Mouse (Mus musculus): ENCODE data around the gene Vps13d.

The Vps13d gene

DNA sequence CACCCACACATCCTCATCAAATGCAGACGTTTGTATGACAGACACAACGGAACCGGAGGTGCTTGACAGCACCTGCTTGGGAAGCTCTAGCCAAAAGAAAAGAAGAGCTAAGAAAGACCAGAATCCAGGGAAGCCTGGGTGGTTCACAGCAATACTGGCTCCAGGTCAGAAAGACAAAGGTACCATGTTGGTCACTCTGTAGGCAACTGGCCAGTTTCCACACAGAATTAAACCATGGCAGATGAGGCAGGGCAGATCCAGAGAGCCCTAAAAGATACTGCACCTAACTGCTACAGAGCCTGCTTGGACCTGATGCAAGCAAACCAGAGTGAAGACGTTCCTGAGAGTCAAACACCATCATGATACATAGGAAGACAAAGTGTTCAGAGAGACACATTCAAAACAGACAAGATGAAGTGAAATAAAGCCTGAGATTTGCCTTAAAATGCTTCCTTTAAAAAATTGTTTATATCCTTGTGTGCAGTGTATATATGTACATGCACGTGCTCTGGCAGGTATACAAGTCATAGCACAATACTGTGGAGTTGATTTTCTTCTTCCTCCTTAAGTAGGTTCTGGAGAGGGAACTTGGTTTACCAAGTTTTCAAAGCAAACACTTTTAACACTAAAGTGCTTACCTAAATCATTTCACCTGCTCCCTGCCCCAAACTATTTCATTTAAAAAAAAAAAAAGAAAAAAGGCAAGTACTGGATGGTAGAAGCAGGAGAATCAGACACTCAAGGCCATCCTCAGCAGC is 44.3 kb downstream of the Vps13d start:
- DNase-seq (ENCODE audit: low read depth, low spot score): no peak

DNA sequence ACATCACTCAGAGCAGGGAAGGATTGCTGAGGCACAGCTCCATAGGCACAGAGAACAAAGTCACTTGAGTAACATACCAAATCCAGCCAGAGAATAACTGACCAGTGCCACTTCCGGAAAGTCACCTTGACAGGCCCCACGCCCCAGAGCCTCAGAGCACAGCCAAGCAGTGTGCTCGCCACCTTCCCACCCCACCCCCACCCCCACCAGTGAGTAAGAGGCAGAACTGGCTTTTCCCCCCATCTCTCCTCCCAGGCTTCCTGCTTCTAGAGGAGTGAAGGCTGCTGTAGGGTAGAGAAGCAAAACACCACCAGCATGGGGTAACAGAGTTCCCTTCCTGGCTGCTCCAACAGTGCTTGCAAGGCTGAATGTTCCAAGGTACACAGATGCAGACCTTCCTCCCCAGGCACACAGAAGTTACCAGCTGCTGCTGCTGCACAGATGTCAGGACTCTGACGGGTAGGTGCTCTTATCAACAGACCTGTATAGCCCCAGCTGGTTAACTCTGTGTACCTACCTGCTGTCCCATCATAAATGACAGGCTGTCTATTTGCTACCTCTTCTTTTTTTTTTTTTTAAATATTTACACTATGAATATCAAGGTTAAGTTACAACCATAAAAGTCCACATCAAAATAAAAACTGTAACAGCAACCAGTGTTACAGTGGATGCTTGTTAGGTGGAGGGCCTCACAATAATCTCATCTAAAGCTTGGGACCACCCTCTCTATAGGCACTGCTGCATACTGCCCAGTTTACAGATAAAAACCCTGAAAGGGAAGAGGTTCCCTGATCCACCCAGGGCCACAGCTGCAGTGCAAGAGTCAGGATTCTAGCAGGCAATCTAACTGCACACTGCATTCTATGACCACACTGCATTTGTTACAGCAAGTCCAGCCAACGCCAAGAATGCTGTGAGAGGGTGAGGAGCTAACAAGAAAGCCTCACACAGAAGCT is 47.5 kb downstream of the Vps13d start:
- no peak for DNase-seq (ENCODE audit: low read depth, low spot score)

DNA sequence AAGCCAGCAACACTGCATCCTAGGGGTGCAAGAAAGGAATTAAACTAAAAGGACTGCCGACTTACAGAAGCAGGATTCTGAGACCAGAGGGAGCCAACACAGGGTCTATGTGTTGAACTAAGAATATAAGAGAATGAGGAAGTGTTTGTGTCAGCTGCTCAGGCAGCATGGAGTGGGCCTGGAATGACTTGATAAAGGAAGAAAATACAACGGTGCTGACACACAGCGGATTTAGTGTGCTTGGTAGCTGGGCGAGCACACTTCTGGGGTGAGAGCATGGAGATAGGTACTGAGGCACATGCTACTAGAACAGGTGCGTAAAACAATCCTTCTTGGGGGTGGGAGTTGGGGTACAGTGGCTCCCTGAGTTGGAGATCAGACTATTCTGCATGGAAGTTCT is 51.3 kb downstream of the Vps13d start:
- DNase-seq (ENCODE audit: low read depth, low spot score): no peak

DNA sequence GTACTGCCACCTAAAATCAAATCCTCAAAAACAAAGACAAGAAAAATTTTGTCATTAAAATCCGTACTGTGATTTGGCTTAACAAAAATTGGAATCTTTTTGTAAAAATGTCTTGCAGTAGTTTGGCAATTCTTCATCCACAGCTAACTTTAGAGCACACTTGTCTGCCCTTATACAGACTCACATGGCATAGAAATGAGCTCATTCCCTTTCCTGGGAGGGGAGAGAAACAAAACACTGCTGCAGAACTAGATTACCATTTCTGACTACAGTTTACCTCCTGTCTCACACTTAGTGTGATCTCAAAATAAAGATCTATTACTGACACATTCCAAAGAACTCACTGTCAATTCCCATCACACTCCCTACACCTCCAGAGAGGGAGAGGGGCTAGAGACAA is 58.1 kb downstream of the Vps13d start:
- no peak for DNase-seq (ENCODE audit: low read depth, low spot score)

DNA sequence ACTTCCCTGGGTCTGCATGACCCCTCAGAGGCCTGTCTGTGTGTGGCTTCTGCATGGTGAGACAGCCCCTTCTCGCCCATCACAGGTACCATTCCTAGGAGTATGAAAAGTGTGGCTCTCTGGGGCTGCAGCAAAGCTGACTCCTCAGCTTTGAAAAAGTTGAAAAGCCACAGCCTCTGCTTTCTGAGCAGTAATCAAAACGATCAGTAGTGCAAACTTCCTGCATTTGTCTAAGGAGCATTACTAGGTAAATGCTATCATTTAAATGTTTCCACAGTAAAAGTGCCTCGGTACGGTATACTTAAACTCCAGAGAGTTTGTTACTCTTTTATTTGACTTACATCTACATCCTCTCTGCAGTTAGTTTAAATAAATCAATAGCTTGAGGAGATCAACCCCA is 59.3 kb downstream of the Vps13d start:
- DNase-seq (ENCODE audit: low read depth, low spot score): no peak

DNA sequence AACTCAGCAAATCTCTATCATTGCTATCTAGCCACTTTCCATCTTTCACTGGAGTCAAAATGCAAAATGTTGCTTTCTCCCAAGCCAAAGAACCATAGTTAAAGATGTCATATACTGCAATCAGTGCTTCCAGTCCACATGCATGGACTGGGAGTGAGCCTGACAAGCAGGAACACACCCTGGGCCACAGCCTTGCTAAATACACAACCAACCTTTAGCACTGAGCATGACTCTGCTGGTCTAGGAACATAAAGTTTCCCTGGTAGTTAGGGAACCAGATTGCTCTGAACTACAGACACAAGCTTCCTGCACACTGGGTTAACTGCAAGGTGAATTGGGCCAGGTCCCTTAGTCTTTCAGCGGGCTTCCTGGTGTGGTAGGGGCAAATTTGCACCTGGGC is 64.0 kb downstream of the Vps13d start:
- no peak for DNase-seq (ENCODE audit: low read depth, low spot score)

DNA sequence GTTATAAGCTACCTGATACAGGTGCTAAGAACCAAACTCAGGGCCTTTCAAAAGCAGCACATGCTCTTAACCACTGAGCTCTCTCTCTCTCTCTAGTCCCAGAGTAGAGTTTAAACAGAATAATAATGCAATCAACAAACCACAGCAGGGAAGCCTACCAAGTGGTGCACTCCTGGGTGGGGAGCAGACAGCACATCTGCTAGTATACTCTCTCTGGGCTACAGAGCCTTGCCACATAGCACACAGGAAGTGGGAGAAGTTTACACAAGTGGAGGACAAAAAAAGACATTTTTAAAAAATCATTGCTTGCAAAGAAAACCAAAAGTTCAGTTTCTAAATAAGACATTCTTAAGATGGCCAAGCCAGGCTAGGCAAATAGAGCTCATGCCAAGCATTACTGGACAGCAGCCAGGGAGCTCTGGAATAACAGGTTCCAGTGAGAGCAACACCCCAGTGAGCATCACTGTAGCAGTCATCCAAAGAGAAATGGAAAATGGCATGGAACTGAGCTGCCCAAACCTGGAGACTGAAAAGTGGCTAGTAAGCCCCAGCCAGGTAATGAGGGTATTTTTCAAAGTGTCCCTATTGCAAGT is 64.8 kb downstream of the Vps13d start:
- DNase-seq (ENCODE audit: low read depth, low spot score): no peak

DNA sequence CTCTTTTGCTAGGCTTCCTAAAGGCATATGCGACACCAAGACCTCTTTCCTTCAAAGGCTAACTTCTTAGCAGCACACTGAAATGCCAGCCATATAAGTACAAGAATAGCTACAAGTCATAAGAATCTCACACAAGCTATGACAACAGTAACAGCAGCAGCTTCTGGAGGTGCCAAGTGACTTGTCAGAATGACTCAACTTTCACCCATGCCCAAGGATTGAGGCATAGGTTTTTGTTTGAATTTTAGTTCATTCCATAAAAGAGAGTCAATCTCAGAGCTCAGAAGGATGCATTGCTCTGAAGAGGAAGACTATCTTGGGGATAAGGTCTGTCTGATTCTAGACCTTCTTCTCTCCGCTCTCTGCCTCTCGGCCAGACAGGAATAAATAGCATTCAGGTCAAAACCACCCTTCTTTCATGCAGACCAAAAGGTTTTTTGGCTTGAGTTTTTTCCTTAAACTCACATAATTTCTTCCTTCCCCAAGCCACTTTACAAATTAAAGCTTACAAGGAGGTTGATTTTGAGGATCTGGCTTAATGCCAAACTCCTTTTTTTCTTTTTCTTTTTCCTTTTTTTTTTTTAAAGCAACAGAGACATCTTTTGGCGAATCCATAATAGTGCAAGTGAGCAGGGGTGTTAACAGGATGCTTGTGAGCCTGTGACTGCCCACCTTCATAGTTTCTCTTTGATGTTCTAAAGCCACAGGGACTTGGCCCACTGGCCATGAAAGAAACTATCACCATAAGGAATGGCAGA is 69.2 kb downstream of the Vps13d start:
- DNase-seq (ENCODE audit: low read depth, low spot score): no peak

DNA sequence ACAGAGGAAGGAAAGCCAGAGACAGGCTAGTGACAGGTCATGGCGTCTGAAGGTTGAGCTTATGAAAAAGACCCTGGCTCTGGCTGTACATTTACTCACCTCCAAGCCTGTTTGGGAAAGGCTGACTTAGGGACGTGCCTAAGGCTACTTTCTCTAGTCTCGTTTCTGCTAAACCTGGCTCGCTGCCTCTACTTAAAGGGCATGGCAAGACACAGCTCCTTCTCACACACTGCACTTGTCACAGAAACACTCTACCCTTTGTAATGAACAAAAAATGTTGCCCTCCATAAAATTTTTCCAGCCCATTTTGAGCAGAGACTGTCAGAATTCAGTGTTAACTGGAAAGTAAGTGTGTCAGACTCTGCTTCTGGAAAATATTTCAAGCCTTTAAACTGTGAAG is 70.4 kb downstream of the Vps13d start:
- DNase-seq (ENCODE audit: low read depth, low spot score): no peak

DNA sequence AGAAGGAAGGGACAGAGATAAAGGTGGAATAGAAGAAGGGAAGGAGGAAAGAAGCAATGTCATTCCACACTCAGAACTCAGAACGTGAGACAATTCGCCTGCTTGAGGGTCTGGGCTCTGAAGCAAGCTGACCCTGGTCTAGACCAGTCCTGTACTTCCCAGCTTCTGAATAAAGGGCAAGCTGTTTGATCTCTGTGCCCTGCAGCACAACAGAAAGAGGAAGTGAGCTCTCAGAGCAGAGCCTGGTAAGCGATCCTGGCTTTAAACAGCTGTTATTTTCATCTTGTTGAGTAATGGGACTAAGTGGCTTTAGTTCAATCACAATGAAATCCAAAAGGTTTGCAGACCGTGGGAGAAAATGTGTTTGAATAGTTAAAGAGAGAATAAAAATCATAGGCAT is 83.2 kb downstream of the Vps13d start:
- no peak for DNase-seq (ENCODE audit: low read depth, low spot score)

DNA sequence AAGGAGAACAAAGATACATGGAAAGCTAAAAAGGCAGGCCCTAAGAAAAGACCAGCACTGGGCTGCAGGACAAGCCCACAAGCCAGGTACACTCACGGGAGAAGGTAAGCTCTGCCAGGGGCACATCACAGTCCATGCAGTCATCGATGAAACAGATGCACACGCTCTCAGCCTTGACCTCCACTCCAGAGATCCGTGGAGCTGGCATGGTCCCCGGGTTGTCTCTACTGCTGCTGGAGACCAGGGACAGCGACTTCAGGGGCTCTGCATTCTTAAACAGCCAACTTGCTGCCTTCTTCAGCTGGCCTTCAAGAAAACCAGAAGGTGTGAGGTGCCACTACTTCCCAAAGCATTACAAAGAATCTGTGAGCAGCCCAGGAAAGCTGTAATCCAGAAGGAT is 84.1 kb downstream of the Vps13d start:
- DNase-seq (ENCODE audit: low read depth, low spot score): no peak

DNA sequence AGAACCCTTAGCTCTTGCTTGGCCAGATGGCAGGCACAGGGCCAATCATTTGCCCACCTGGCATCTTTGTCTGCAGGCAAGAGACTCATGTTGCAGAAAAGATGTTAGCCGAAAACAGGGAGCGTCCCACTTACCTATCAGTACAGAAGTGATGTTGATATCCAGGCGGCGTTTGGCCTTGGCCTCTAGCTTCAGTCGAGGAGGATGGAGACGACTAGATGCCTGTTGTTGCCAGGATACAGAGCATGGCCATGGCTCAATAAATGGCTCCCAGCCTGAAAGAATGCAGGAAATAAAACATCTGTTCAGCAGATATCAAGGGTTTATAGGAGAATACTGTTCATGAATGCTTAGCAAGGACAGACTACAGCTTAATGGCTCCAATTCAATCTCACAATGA is 88.0 kb downstream of the Vps13d start:
- no peak for DNase-seq (ENCODE audit: low read depth, low spot score)

DNA sequence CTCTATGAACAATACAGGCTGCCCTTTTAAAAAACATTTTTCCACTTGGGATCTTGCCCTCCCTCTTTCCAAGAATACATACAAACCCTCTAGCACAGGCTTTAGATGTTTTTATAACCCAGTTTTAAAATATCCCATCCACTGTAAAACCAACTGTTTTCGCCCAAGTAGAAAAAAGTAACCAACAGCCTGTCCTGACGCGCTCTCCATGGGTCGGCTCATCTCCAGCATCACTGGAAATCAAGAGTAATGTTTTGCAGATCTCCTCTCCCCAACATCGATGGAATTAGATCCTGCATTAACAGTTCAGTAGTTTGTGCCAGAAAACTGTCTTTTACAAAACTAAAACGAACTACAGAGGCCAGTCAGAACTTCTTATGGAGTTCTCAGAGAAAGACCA is 89.5 kb downstream of the Vps13d start:
- DNase-seq (ENCODE audit: low read depth, low spot score): no peak

DNA sequence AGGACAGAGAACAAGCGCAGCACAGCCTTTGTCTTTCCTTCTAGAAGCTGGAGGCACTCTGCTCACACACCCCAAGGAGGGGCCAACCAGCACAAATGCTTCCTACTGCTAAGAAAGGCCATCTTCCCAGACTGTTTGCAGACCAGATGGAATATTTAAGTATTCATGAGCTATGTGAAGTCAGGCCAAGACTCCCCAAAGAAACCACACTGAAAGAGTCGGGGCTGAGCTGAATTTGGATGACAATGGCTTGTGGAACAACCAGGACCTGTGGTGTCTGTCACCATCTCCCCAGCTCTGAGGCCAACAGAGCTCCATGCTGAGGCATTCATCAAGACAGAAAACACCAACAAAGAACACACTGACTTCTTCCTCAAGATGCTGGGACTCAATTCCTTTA is 89.9 kb downstream of the Vps13d start:
- no peak for DNase-seq (ENCODE audit: low read depth, low spot score)

DNA sequence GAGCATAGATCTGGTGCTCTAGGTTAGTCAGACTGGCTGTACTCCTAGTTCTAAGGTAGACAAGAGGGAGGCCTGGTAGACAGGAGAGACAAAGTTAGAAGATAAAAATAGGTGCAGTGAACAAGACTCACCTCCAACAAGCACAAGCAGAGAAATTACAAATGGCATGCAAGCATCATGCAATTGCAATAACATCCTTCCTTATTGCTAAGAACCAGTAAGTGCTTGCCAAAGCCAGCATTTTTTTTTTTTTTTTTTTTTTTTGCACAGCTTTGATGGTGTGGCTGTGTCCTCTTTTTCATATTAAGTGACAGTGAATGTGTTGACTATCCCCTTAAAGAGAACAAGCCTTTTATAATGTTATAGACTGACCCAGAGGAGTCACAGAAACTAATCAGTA is 91.2 kb downstream of the Vps13d start:
- DNase-seq (ENCODE audit: low read depth, low spot score): no peak

DNA sequence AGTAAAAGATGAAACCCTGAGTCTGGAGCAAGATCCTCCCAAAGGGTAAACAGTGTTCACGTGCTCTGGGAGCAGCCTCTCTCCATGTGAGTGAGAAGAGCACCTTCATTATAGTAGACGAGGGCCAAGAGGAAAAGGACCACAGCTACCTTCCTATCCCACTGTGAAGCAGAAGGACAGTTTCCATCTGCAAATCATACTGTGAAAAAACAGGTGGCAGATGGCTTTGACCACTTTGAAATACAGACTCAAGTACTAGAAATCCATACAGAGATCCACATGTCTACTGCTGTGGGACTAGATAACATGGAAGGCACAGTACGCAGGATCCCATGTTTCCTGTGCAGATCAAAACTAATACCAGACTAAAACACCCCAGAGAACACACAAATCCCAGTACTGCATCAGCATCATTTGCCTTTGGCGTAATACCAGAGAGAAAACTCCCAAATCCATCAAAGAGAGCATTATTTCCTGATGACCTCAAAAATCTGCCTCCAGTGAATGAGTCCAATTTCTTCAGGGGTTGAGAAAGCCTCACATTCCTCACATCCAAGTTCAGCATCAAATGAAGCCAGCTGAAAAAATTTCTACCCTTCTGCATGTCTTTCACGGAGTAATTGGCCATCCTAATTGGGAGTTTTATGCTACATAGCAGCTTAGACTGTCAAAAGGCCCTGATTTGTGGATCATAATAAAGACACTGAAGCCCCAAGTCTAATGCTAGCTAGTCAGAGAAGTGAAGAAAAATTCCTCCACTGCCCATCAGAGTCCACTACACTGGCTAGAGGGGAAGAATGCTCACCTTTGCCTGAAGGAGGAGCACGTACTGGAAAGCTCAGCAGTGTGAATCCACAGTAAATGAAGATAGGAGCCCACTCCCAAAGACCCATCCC is 92.7 kb downstream of the Vps13d start:
- no peak for DNase-seq (ENCODE audit: low read depth, low spot score)

DNA sequence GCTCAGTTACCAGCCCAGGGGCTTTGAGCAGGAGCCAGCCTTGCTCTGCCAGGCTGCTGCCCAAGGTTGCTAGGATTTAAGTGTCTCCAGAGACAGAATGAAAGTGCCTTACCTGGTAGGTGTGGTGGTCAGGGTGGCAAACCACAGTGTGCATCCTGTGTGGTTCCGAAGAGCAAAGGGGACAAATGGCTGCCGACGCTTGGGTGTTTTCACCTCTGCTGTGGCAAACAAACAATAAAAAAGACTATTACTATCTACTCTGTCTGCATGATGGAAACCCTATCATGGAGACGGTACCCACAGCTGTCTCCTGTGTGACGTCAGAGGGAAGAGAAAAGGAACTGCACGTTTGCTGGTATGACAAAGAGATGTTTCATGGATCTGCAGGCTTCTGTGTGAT is 95.0 kb downstream of the Vps13d start:
- DNase-seq (ENCODE audit: low read depth, low spot score): peak; percentile 14

DNA sequence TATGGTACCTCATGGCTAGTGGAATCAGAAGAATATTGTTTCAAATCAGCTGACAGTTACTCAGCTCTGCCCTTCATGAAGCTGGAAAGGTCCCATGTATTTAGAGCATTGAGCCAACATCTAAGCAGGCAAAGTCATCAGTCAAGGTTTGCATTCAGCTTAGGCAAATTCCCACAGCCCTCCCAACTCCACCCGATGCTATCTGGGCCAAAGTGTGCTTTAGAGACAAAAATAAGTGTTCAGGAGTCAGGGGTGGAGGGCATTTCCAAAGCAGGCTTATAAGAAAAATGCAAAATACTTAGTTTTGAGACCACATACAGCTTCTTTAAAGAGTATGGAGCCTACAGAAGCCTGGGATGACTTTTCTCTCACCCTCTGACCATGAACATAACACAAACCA is 95.5 kb downstream of the Vps13d start:
- DNase-seq (ENCODE audit: low read depth, low spot score): no peak

DNA sequence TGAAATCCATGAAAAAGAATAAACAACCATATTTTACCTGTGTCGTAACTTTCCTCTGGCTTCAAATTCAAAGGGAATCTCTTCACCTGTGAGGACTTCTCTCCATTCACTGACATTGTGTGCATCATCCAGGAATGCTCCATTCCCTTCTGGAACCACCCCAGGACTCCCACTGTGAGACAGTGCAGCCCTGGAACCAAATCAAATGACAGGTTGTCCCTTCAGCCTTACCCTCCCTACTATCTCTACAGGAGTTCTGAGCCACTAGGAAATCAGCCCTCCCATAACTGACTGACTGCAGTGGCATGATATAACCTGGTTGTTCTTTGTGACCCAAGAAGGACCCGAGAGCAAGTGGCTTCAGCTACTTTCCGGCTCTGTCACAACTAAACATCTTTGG is 96.8 kb downstream of the Vps13d start:
- DNase-seq (ENCODE audit: low read depth, low spot score): no peak

DNA sequence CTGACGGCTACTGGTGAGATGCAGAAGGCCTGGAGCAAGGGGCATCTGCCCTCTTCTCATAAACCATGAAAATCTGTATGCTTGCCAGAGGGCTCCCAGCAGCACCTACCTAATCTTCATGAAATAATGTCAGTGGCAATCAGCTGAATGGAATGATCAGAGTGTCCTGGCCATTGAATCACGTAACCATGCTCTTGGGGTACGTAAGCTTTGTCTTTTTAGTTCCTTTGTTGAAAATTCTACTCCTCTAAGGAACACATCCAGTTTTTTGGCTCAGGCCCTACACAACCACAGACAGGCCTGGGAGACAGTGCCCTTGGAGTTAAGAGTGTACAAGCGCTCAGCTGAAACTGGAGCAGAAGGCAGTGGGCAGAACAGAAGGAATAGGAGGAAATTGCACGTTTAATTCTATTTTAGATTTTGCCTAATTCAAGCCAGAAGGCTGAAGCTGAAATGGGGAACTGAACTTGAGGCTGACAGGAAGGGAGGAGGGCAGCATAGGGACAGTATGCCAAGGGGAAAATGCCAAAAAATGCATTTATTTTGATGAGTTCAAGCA is 98.2 kb downstream of the Vps13d start:
- DNase-seq (ENCODE audit: low read depth, low spot score): no peak

DNA sequence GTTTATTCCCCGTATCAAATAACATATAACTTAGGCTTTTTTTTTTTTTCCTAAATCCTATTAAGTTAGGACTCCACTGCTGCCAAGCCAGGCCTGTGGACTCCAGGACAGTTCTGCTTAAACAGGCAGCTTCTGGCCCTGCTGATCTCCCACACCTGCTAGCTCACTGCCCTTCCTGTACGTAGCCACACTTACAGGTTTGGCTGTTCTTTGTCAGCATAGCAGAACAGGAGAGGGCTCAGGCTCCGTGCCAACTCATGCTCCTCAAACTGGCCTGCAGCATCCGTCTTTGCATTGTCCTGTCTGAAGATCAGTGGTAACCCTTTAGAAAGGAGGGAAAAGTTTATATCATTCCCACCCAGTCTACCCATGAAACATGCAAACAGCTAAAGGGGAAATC is 108.3 kb downstream of the Vps13d start:
- DNase-seq (ENCODE audit: low read depth, low spot score): no peak
